Mouse (Mus musculus) midbrain, embryonic 14.5 days (tissue): ENCODE measurements around the gene Ncmap. TPM values are rescaled to one million over a fixed set of nuclear protein-coding genes. Genes with fewer than 3 reads are reported as not detected.
A peak's percentile ranks its signal among the peaks of the same experiment; 100 is the strongest.

Experiments
- ATAC-seq: fragments of 200-750 bp; cut with Nextera tagmentation; 2 replicates; pipeline ENCODE4 v1.8.0; 2017; ENCODE audit warnings: moderate number of reproducible peaks, moderate library complexity; ENCODE audit not compliant: low FRiP score, low TSS enrichment
- DNase-seq: peaks from one replicate; pipeline ENCODE4 v3.0.0-alpha.2; 2015
- H3K27ac ChIP-seq: fragments of 300-500 bp; sonication (generic); replicated peaks from 2 replicates; pipeline ENCODE4 v1.5.1; 2014; ENCODE audit warnings: mild to moderate bottlenecking, low read depth, low read length, moderate library complexity
- H3K27me3 ChIP-seq: fragments of 300-500 bp; sonication (generic); 2 replicates; pipeline ENCODE4 v1.6.1; 2014; ENCODE audit warnings: low read length, control low read depth, mixed read lengths; ENCODE audit not compliant: control insufficient read depth, insufficient read depth
- H3K36me3 ChIP-seq: fragments of 300-500 bp; sonication (generic); 2 replicates; pipeline ENCODE4 v1.6.1; 2014; ENCODE audit warnings: low read length, control low read depth; ENCODE audit not compliant: control insufficient read depth, insufficient read depth
- H3K4me1 ChIP-seq: fragments of 300-500 bp; sonication (generic); 2 replicates; pipeline ENCODE4 v1.6.1; 2014; ENCODE audit warnings: mild to moderate bottlenecking, antibody characterized with exemption, low read length, control low read depth; ENCODE audit not compliant: control insufficient read depth, insufficient read depth
- H3K4me2 ChIP-seq: fragments of 300-500 bp; sonication (generic); 2 replicates; pipeline ENCODE4 v1.6.1; 2014; ENCODE audit warnings: mild to moderate bottlenecking, low read length, moderate library complexity
- H3K4me3 ChIP-seq: fragments of 300-500 bp; sonication (generic); replicated peaks from 2 replicates; pipeline ENCODE4 v1.5.1; 2014; ENCODE audit warnings: low read depth, low read length
- H3K9ac ChIP-seq: fragments of 300-500 bp; sonication (generic); replicated peaks from 2 replicates; pipeline ENCODE4 v1.6.1; 2014; ENCODE audit warnings: mild to moderate bottlenecking, low read length, moderate library complexity
- H3K9me3 ChIP-seq: fragments of 300-500 bp; sonication (generic); 2 replicates; pipeline ENCODE4 v1.6.1; 2016; ENCODE audit warnings: low read length, control low read depth, mixed read lengths; ENCODE audit not compliant: control insufficient read depth
- WGBS: fragments of 180-500 bp; shearing (Covaris S2); extraction: QIAGEN DNeasy Blood & Tissue Kit; methylation state at CpG from one replicate; pipeline ENCODE4 v1.1.7; 2014; 5-methylcytosine and 5-hydroxymethylcytosine counted together
- polyA plus RNA-seq: library from polyadenylated mRNA; unstranded; fragments of >200 nt; fragmentation: Nextera tagmentation; extraction: Ambion mirVana; gene quantifications from 2 replicates; pipeline ENCODE4 v1.2.1, GENCODE M21; 2014

Gene Ncmap
- polyA plus RNA-seq, 1 experiment from 2014 or later, result 0.67 TPM

DNA sequence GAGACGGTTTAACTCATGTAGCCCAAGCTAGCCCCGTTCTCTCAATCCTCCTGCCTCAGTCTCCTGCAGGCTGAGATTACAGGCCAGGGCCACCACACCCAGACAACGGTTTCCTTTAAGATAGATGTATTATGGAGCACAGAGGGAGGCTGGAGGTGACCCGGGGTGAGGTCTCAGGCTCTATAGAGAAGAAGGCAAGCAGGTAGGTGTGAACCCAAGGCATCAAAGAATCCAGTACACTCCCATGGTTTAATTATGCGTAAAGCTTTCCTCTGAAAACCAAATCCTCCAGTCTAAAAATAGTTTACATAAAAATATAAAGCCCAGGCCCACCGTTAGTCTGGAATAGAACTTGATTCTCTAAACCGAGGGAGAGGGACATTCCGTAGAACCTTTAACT lies 15.5 kb upstream of the Ncmap start:
- H3K27me3 ChIP-seq, result no peaks in the 10 kb centered on the region
- no peak for ATAC-seq
- peaks cover 38% of the 10 kb centered on the region for H3K36me3 ChIP-seq
- H3K27ac ChIP-seq, result no peak overlapping the region
- 82% methylated on average over 8 of the region's 8 CpGs for WGBS
- H3K4me2 ChIP-seq, result no peak overlapping the region
- H3K9me3 ChIP-seq, result no peaks in the 10 kb centered on the region
- no peak overlapping the region for H3K4me3 ChIP-seq
- H3K4me1 ChIP-seq, result no peaks in the 10 kb centered on the region
- no peak for DNase-seq
- no peak overlapping the region for H3K9ac ChIP-seq

- DNase-seq, result peak; percentile 79
- Histone ChIP-seq H3K36me3 (peaks cover 30% of the 10 kb centered on the region), H3K9me3 (no peaks in the 10 kb centered on the region)
Observed at GRCm38 (mm10) chr4:135411633-135412032, 13.6 kb upstream of the Ncmap start.

GRCm38 (mm10) chr4:135406180-135406579 lies 8.2 kb upstream of the Ncmap start:
- 66% methylated on average over 5 of the region's 5 CpGs for WGBS
- DNase-seq, result no peak
- no peaks in the 10 kb centered on the region for H3K9me3 ChIP-seq

More at GRCm38 (mm10) chr4:135411633-135412032, 13.6 kb upstream of the Ncmap start:
- H3K27me3 ChIP-seq, result no peaks in the 10 kb centered on the region
- H3K4me2 ChIP-seq, result no peak overlapping the region
- no peak for ATAC-seq
- 40% methylated on average over 4 of the region's 4 CpGs for WGBS
- no peaks in the 10 kb centered on the region for H3K4me1 ChIP-seq
- no peak overlapping the region for H3K27ac ChIP-seq
- no peak overlapping the region for H3K4me3 ChIP-seq
- no peak overlapping the region for H3K9ac ChIP-seq

GRCm38 (mm10) chr4:135404916-135405315 lies 6.9 kb upstream of the Ncmap start:
- H3K4me2 ChIP-seq, result no peak overlapping the region
- WGBS, result 93% methylated on average over 2 of the region's 2 CpGs
- H3K4me1 ChIP-seq, result no peaks in the 10 kb centered on the region
- ATAC-seq (no peak), DNase-seq (no peak)
- no peak overlapping the region for H3K4me3 ChIP-seq
- 0 out of 2 replicates have a peak, but pooled peaks cover 3% of the 10 kb centered on the region for H3K27me3 ChIP-seq
- no peak overlapping the region for H3K9ac ChIP-seq
- no peak overlapping the region for H3K27ac ChIP-seq
- no peaks in the 10 kb centered on the region for H3K36me3 ChIP-seq
- no peaks in the 10 kb centered on the region for H3K9me3 ChIP-seq

More at GRCm38 (mm10) chr4:135406180-135406579, 8.2 kb upstream of the Ncmap start:
- Histone ChIP-seq H3K4me1 (no peaks in the 10 kb centered on the region), H3K4me3 (no peak overlapping the region), H3K9ac (no peak overlapping the region), H3K36me3 (no peaks in the 10 kb centered on the region), H3K4me2 (no peak overlapping the region), H3K27me3 (no peaks in the 10 kb centered on the region), H3K27ac (no peak overlapping the region)
- no peak for ATAC-seq

- no peak overlapping the region for H3K4me3 ChIP-seq
- WGBS, result 80% methylated on average over 10 of the region's 10 CpGs
Observed at GRCm38 (mm10) chr4:135404048-135404447, 6.0 kb upstream of the Ncmap start.

DNA sequence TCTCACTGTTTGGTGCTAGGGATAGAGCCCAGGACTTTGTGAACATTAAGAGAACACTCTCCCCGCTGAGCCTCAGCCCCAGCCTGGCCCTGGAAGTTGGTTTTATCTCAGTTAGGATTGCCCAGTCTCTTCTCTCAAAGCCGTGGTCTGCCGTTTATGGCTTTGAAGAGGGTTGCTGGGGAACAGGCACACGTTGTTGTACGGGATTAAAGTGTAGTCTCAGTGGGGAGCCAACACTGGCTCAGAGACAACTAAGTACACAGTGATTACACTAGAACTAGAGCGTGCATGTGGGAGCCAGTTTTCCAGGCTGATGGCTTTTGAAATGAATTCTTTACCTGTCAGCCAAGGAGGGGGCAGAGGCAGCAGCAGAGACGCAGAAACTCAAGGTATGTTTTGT lies 3.9 kb upstream of the Ncmap start:
- Histone ChIP-seq H3K4me2 (no peak overlapping the region), H3K4me1 (no peaks in the 10 kb centered on the region), H3K9ac (no peak overlapping the region), H3K4me3 (no peak overlapping the region), H3K27ac (no peak overlapping the region), H3K36me3 (no peaks in the 10 kb centered on the region), H3K27me3 (peaks cover 29% of the 10 kb centered on the region), H3K9me3 (no peaks in the 10 kb centered on the region)
- ATAC-seq (no peak), DNase-seq (peak; percentile 24)
- WGBS, result 15% methylated on average over 7 of the region's 7 CpGs

More at GRCm38 (mm10) chr4:135404048-135404447, 6.0 kb upstream of the Ncmap start:
- no peak overlapping the region for H3K4me2 ChIP-seq
- no peak overlapping the region for H3K27ac ChIP-seq
- no peak for DNase-seq
- no peaks in the 10 kb centered on the region for H3K36me3 ChIP-seq
- H3K9ac ChIP-seq, result no peak overlapping the region
- no peaks in the 10 kb centered on the region for H3K9me3 ChIP-seq
- no peaks in the 10 kb centered on the region for H3K4me1 ChIP-seq
- H3K27me3 ChIP-seq, result peaks cover 9% of the 10 kb centered on the region; the same call in 1 of the 2 replicates
- ATAC-seq, result no peak

- WGBS, result 5% methylated on average over 16 of the region's 16 CpGs
- ATAC-seq, result no peak
- no peaks in the 10 kb centered on the region for H3K36me3 ChIP-seq
- no peaks in the 10 kb centered on the region for H3K4me1 ChIP-seq
- H3K9ac ChIP-seq, result peak overlapping the region; percentile 37; the same call in 1 of the 2 replicates
- no peaks in the 10 kb centered on the region for H3K9me3 ChIP-seq
- H3K4me2 ChIP-seq, result peak overlapping the region; percentile 51
- peak overlapping the region; percentile 24 for H3K4me3 ChIP-seq
- peaks cover 33% of the 10 kb centered on the region for H3K27me3 ChIP-seq
- no peak overlapping the region for H3K27ac ChIP-seq
- DNase-seq, result peak; percentile 24
Observed at GRCm38 (mm10) chr4:135397551-135397950, 476 bp downstream of the Ncmap start.

- H3K4me3 ChIP-seq, result no peak overlapping the region
- no peak overlapping the region for H3K27ac ChIP-seq
- no peaks in the 10 kb centered on the region for H3K4me1 ChIP-seq
- 90% methylated on average over 5 of the region's 5 CpGs for WGBS
- H3K9me3 ChIP-seq, result no peaks in the 10 kb centered on the region
- ATAC-seq (no peak), DNase-seq (no peak)
- peaks cover 33% of the 10 kb centered on the region for H3K27me3 ChIP-seq
- H3K4me2 ChIP-seq, result no peak overlapping the region
- H3K36me3 ChIP-seq, result no peaks in the 10 kb centered on the region
- no peak overlapping the region for H3K9ac ChIP-seq
Observed at GRCm38 (mm10) chr4:135396303-135396702, 1.7 kb downstream of the Ncmap start.

GRCm38 (mm10) chr4:135395375-135395774 lies 2.7 kb downstream of the Ncmap start:
- no peak for ATAC-seq
- no peak overlapping the region for H3K9ac ChIP-seq
- H3K27ac ChIP-seq, result no peak overlapping the region
- H3K27me3 ChIP-seq, result peaks cover 33% of the 10 kb centered on the region
- H3K4me3 ChIP-seq, result no peak overlapping the region
- no peak for DNase-seq
- no peak overlapping the region for H3K4me2 ChIP-seq
- 93% methylated on average over 4 of the region's 4 CpGs for WGBS
- no peaks in the 10 kb centered on the region for H3K4me1 ChIP-seq
- H3K36me3 ChIP-seq, result no peaks in the 10 kb centered on the region
- no peaks in the 10 kb centered on the region for H3K9me3 ChIP-seq
